Mouse (Mus musculus) natural killer cell, adult 2 months (primary cell): Measurements from ENCODE around the gene Tspan9.
A peak's percentile ranks its signal among the peaks of the same experiment; 100 is the strongest.

Experiments
- DNase-seq, 2 experiments: peaks; one replicate each; pipeline ENCODE4 v3.0.0; 2022; ENCODE audit warnings: low spot score in 2 of 2

Tspan9 gene

GRCm38 (mm10) chr6:127988944-127989494, 154.4 kb downstream of the Tspan9 start:
- no peak for DNase-seq

GRCm38 (mm10) chr6:127987374-127987773, 156.0 kb downstream of the Tspan9 start:
- peak; percentile 38 to 65 for DNase-seq

GRCm38 (mm10) chr6:127986357-127986756, 157.0 kb downstream of the Tspan9 start:
- DNase-seq = peak; percentile 60 to 80

DNA sequence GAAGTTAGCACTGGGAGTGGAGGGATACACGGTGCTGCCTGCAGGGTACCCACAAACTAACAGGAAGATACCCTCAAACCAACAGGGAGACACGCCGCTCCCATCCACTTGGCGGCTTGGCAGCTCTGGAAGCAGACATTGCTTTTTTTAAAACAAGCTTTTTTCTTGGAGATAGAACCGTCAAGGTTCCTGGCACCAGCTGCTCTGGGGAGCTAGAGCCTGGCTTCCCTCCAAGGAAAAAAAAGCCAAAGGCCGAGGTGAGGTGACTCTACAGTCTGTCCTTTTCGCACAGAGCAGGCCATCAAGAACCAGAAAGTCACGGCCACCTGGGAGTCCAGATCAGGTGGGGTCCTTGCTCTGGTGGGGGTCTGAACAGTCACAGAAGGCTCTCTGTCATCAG, 162.2 kb downstream of the Tspan9 start:
- DNase-seq = no peak

GRCm38 (mm10) chr6:127980381-127981045, 162.9 kb downstream of the Tspan9 start:
- no peak for DNase-seq

DNA sequence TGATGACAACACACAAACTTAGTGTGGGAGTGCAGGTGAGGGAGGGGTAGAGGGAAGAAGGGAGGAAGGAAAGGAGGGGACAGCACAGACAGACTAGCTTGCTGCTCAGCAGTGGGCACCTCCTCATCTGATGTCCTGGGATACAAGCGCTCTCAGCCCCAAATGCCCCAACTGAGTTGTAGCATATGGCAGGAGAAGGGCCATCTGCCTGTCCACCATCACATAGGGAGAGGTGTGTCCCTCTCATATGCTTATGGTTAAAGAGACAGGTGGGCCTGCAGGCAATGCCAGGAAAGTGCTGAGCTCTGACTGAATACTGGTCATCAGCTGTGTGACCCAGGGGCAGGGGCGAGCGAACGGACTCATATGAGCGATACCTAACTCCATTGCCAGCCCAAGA, 163.6 kb downstream of the Tspan9 start:
- DNase-seq = no peak

GRCm38 (mm10) chr6:127978941-127979340, 164.5 kb downstream of the Tspan9 start:
- no peak for DNase-seq

DNA sequence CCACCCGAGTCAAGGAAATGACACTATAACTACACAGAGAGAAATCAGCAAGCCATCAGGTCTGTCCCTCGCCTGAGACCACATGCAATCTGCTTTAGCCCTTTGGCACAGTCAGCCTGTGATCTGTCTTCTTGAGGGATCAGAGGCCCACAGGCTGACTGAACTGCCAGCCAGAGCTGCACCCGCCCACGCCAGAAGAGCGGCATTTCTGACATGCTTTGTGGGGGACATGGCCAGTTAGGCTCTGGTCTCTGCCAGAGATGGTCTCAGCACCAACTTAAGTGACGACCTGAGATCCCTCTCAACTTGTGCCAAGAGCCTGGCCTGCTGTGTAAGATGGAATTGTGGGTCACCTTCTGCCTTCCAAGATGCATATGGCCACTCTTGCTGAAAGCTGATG, 166.7 kb downstream of the Tspan9 start:
- no peak for DNase-seq

GRCm38 (mm10) chr6:127974000-127974399, 169.4 kb downstream of the Tspan9 start:
- no peak for DNase-seq

- DNase-seq = no peak
Measured at GRCm38 (mm10) chr6:127973553-127973952, 169.8 kb downstream of the Tspan9 start.

GRCm38 (mm10) chr6:127971931-127972330, 171.5 kb downstream of the Tspan9 start:
- DNase-seq = no peak

GRCm38 (mm10) chr6:127970848-127971247, 172.5 kb downstream of the Tspan9 start:
- no peak for DNase-seq

DNA sequence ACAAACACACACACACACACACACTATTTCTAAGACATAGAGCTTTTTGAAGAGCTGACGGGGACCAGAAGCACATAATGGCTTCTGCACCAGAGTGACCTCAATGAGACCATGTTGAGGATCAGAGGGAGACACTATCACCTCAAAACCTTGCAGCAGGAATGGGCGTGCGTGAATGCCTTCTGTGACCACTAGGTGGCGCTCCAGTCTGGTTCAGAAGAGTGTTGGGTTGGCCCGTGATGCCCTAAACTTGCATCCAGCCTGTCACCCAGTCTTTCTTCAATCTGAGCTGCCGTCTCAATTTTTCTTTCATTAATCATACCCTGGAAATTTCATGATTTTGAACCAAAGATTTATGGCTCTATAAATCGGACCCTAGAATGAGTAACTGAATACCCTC, 173.3 kb downstream of the Tspan9 start:
- DNase-seq = peak; percentile 64 to 68

GRCm38 (mm10) chr6:127969709-127970108, 173.7 kb downstream of the Tspan9 start:
- no peak for DNase-seq

GRCm38 (mm10) chr6:127965497-127965896, 177.9 kb downstream of the Tspan9 start:
- no peak for DNase-seq

GRCm38 (mm10) chr6:127960203-127960602, 183.2 kb downstream of the Tspan9 start:
- no peak for DNase-seq

- no peak for DNase-seq
Measured at GRCm38 (mm10) chr6:127956172-127956571, 187.2 kb downstream of the Tspan9 start.

- DNase-seq = no peak
Measured at GRCm38 (mm10) chr6:127953071-127953470, 190.3 kb downstream of the Tspan9 start.

- no peak for DNase-seq
Measured at GRCm38 (mm10) chr6:127949885-127950284, 193.5 kb downstream of the Tspan9 start.

- DNase-seq = no peak
Measured at GRCm38 (mm10) chr6:127948656-127949055, 194.7 kb downstream of the Tspan9 start.

GRCm38 (mm10) chr6:127945725-127946124, 197.7 kb downstream of the Tspan9 start:
- DNase-seq = peak in 1 of 2 experiments; percentile 14

GRCm38 (mm10) chr6:127942421-127942820, 201.0 kb downstream of the Tspan9 start:
- DNase-seq = no peak

DNA sequence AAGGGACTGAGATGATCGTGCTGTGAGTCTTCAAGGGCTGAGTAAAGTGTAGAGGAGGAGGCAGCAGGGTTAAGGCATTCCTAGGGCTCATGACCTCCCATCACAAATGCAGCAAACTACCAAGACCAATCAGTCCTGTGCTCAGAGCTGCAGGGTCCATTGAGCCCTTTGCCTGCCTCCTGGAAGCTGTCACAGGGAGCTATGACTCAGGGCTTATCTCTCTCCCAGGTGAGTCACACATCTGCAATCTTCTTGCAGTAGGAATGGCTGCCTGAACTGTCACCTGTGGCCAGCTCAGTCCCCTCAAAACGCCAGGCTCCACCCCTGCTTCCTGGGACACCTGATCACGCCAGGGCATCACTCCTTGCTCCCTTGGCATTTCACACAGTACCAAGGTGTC, 208.3 kb downstream of the Tspan9 start:
- no peak for DNase-seq

- DNase-seq = no peak
Measured at GRCm38 (mm10) chr6:127933841-127934240, 209.6 kb downstream of the Tspan9 start.
